Mouse (Mus musculus) MEL (cell line): Measurements from ENCODE around the gene Tmod1. TPM values are rescaled to one million over a fixed set of nuclear protein-coding genes. Genes with fewer than 3 reads are reported as not detected.

Experiments
- DNase-seq: peaks from one replicate; pipeline ENCODE4 v3.0.0; 2011; ENCODE audit warnings: low read depth, low spot score
- H3K27ac ChIP-seq: 2 replicates; pipeline ENCODE4 v1.5.1; 2012; ENCODE audit warnings: low read depth, mild to moderate bottlenecking, control low read depth, low read length, moderate library complexity; ENCODE audit not compliant: control insufficient read depth
- H3K27me3 ChIP-seq, 2 experiments: fragments of 150-350 bp in 1 of 2; sonication (generic) in 1 of 2; 2 replicates each; pipeline ENCODE4 v1.6.1; 2012; ENCODE audit warnings: low read length in 2 of 2, mild to moderate bottlenecking in 2 of 2, improper control_type of control experiment in 1 of 2, moderate library complexity in 1 of 2; ENCODE audit not compliant: insufficient read depth in 2 of 2, control insufficient read depth in 1 of 2
- H3K36me3 ChIP-seq, 2 experiments: 2 replicates each; pipeline ENCODE4 v1.6.1; 2012 to 2014; ENCODE audit warnings: low read length in 2 of 2, improper control_type of control experiment in 1 of 2, inconsistent platforms in 1 of 2, mild to moderate bottlenecking in 1 of 2; ENCODE audit not compliant: insufficient read depth in 2 of 2, control insufficient read depth in 1 of 2
- H3K4me1 ChIP-seq, 2 experiments: fragments of 150-350 bp in 1 of 2; sonication (generic) in 1 of 2; 2 replicates each; pipeline ENCODE4 v1.6.1; 2012; ENCODE audit warnings: low read length in 2 of 2, improper control_type of control experiment in 1 of 2, mild to moderate bottlenecking in 1 of 2; ENCODE audit not compliant: insufficient read depth in 2 of 2, control insufficient read depth in 1 of 2
- H3K4me3 ChIP-seq, 2 experiments: fragments of 150-350 bp in 1 of 2; sonication (generic) in 1 of 2; 2 replicates each; pipeline ENCODE4 v1.5.1; 2012; ENCODE audit warnings: low read depth in 2 of 2, low read length in 2 of 2, mild to moderate bottlenecking in 2 of 2, moderate library complexity in 2 of 2, control low read depth in 1 of 2, improper control_type of control experiment in 1 of 2; ENCODE audit not compliant: control insufficient read depth in 1 of 2, insufficient read depth in 1 of 2
- H3K79me2 ChIP-seq: 2 replicates; pipeline ENCODE4 v1.6.1; 2012; ENCODE audit warnings: mild to moderate bottlenecking, low read length, moderate library complexity; ENCODE audit not compliant: control insufficient read depth, poor library complexity, insufficient read depth
- H3K9ac ChIP-seq: 2 replicates; pipeline ENCODE4 v1.6.1; 2012; ENCODE audit warnings: low read depth, mild to moderate bottlenecking, control low read depth, low read length, moderate library complexity; ENCODE audit not compliant: control insufficient read depth, poor library complexity, severe bottlenecking
- H3K9me3 ChIP-seq: fragments of 150-350 bp; sonication (generic); replicated peaks from 2 replicates; pipeline ENCODE4 v1.6.1; 2012; ENCODE audit warnings: mild to moderate bottlenecking, low read length, improper control_type of control experiment, moderate library complexity; ENCODE audit not compliant: insufficient read depth
- BHLHE40 ChIP-seq: IDR thresholded peaks from 2 replicates; pipeline ENCODE4 v1.6.1; 2012; ENCODE audit warnings: low read depth, mild to moderate bottlenecking, inconsistent platforms, low read length, improper control_type of control experiment, borderline replicate concordance
- CHD1 ChIP-seq: IDR thresholded peaks from 2 replicates; pipeline ENCODE4 v1.6.1; 2012; ENCODE audit warnings: low read depth, mild to moderate bottlenecking, inconsistent platforms, low read length, improper control_type of control experiment
- CHD2 ChIP-seq: IDR thresholded peaks from 2 replicates; pipeline ENCODE4 v1.6.1; 2011; ENCODE audit warnings: low read length, improper control_type of control experiment
- E2F4 ChIP-seq: IDR thresholded peaks from 2 replicates; pipeline ENCODE4 v1.6.1; 2011; ENCODE audit warnings: low read depth, low read length, improper control_type of control experiment, borderline replicate concordance
- GATA1 ChIP-seq: IDR thresholded peaks from 2 replicates; pipeline ENCODE4 v1.6.1; 2011; ENCODE audit warnings: low read depth, low read length, improper control_type of control experiment
- MAX ChIP-seq: IDR thresholded peaks from 2 replicates; pipeline ENCODE4 v1.6.1; 2011; ENCODE audit warnings: low read length, improper control_type of control experiment
- MAZ ChIP-seq: IDR thresholded peaks from 2 replicates; pipeline ENCODE4 v1.6.1; 2012; ENCODE audit warnings: low read depth, mild to moderate bottlenecking, inconsistent platforms, low read length, improper control_type of control experiment
- MXI1 ChIP-seq: IDR thresholded peaks from 2 replicates; pipeline ENCODE4 v1.6.1; 2011; ENCODE audit warnings: mild to moderate bottlenecking, low read depth, low read length, improper control_type of control experiment
- MYB ChIP-seq: IDR thresholded peaks from 2 replicates; pipeline ENCODE4 v1.6.1; 2011; ENCODE audit warnings: mild to moderate bottlenecking, low read depth, low read length, improper control_type of control experiment
- NRF1 ChIP-seq: IDR thresholded peaks from 2 replicates; pipeline ENCODE4 v1.6.1; 2014; ENCODE audit warnings: low read depth, mild to moderate bottlenecking, inconsistent platforms, low read length, improper control_type of control experiment, moderate library complexity; ENCODE audit not compliant: poor library complexity, insufficient read depth, severe bottlenecking
- SIN3A ChIP-seq: IDR thresholded peaks from 2 replicates; pipeline ENCODE4 v1.6.1; 2012; ENCODE audit warnings: low read length, improper control_type of control experiment, inconsistent platforms
- TBP ChIP-seq: IDR thresholded peaks from 2 replicates; pipeline ENCODE4 v1.8.0; 2011; ENCODE audit warnings: low read depth, low read length, improper control_type of control experiment
- TCF12 ChIP-seq: IDR thresholded peaks from 2 replicates; pipeline ENCODE4 v1.6.1; 2014; ENCODE audit warnings: low read depth, mild to moderate bottlenecking, inconsistent platforms, low read length, improper control_type of control experiment, moderate library complexity
- ZKSCAN1 ChIP-seq: IDR thresholded peaks from 2 replicates; pipeline ENCODE4 v1.6.1; 2012; ENCODE audit warnings: low read depth, mild to moderate bottlenecking, inconsistent platforms, low read length, improper control_type of control experiment, moderate library complexity
- polyA plus RNA-seq, 2 experiments: library from polyadenylated mRNA; stranded (reverse) in 1 of 2; unstranded in 1 of 2; fragments of >175 nt in 1 of 2; fragments of >200 nt in 1 of 2; gene quantifications; 2 replicates each; pipeline versions ENCODE4 v1.2.1 to v1.2.4; 2012; ENCODE audit warnings: low replicate concordance in 2 of 2, low read depth in 1 of 2; ENCODE audit not compliant: insufficient read length in 2 of 2, insufficient read depth in 1 of 2, missing spikeins in 1 of 2
- total RNA-seq: library from RNA; depleted of rRNA; stranded (reverse); fragments of 300-350 nt; gene quantifications from 2 replicates; pipeline ENCODE4 v1.2.3, GENCODE M21; 2012

The Tmod1 gene
- total and polyA plus RNA-seq, 3 experiments = 2.3 to 8.1 TPM; not detected in 1

DNA sequence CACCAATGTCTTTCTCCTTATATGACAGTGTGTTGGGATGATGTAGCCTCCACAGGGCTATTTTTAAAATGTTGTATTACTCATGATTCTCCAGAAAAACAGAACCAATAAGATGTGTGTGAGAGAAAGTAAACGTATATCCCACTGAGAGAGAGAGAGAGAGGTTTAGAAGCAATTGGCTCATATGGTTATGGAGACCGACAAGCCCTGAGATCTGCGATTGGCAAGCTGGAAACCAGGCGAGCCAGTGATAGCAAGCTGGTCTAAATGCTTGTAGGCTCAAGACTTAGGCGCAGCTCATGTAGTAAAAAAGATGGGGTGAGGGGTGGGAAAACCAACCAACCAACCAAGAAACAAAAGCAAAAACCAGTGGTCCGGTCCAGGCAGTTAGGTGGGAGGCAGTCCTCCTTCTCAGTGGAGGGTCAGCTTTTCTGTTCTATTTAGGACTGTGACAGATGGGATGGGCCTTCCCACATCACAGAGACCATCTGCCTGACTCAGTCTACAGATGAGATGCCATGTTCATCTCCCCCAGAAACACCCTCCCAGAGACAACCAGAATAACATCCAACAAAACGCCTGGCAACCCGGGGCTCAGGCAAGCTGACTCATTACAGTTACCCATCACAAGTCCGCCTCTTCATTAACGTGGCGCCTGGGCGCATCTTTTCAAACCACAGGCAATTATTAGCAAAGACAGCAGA, 22.7 kb downstream of the Tmod1 start:
- no peak for TF ChIP-seq MYB
- Histone ChIP-seq H3K27me3 (no peaks in the 10 kb centered on the region), H3K27ac (no peak overlapping the region), H3K4me1 (no peaks in the 10 kb centered on the region), H3K36me3 (no peaks in the 10 kb centered on the region), H3K9me3 (no peaks in the 10 kb centered on the region), H3K79me2 (no peaks in the 10 kb centered on the region), H3K9ac (no peak overlapping the region), H3K4me3 (no peak overlapping the region)
- no peak for DNase-seq

DNA sequence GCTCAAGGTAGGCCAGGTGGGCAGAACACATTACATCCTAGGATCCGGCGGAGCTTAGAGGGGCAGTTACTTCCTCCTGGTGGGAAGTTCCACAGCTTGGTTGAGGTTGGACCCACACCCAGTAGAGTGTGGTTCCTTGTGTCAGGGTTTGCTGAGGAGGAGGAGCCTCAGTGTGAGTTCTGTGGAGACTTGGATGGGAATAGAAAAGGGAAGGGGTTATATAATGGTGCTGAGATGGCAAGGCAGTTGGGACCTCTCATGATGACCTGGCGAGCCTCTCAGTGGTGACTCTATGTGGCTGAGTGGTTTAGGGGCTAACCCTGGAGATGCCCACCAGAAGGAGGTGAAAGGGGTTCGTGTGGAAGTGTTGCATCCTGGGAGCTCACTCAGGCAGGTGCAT, 25.1 kb downstream of the Tmod1 start:
- no peak for DNase-seq
- no peaks in the 10 kb centered on the region for H3K27me3 ChIP-seq
- H3K79me2 ChIP-seq = no peaks in the 10 kb centered on the region
- no peak overlapping the region for H3K9ac ChIP-seq
- H3K27ac ChIP-seq = no peak overlapping the region
- no peaks in the 10 kb centered on the region for H3K36me3 ChIP-seq
- H3K4me1 ChIP-seq = no peaks in the 10 kb centered on the region
- no peak overlapping the region for H3K4me3 ChIP-seq
- H3K9me3 ChIP-seq = no peaks in the 10 kb centered on the region
- TF ChIP-seq TBP (no peak), BHLHE40 (no peak), CHD2 (no peak), MAX (no peak), E2F4 (no peak)
- TF ChIP-seq, all 39 proteins: peak for 0

DNA sequence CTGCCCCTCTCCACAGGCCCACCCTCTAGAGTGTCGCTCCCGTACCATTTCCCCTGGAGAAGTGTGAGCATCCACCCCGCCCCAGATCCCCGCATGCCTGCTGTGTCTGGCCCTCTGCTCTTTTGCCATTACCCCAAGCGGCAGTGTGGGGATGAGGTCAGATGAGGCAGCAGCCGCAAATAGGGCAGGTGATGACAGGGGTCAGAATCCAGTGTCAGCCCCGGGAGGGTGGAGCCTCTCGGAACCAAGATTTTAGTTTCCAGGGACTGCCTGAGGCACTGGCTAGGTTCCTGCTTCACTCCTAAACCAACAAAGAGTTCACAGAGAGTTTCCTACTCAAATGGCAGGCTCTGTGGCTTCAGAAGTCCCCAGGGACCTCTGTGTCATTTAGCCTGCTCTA, 25.5 kb downstream of the Tmod1 start:
- Histone ChIP-seq H3K36me3 (no peaks in the 10 kb centered on the region), H3K4me1 (peaks cover 0 to under 1% of the 10 kb centered on the region in 2 experiments; a peak in 1 of 4 replicates), H3K9ac (no peak overlapping the region), H3K9me3 (no peaks in the 10 kb centered on the region), H3K4me3 (no peak overlapping the region), H3K27me3 (no peaks in the 10 kb centered on the region), H3K79me2 (no peaks in the 10 kb centered on the region), H3K27ac (no peak overlapping the region)
- DNase-seq = no peak
- TF ChIP-seq ZKSCAN1 (no peak), CHD1 (no peak), SIN3A (no peak), NRF1 (no peak), MXI1 (no peak), MAZ (no peak), GATA1 (no peak), TCF12 (no peak), E2F4 (no peak)
